Mouse (Mus musculus): ENCODE measurements at regions not wholly inside any gene's neighbourhood (a gene's known extent, or its start where the extent isn't known, plus 50 kb on each side); places are given as distances from the start of the nearest gene placed in this dataset.

DNA sequence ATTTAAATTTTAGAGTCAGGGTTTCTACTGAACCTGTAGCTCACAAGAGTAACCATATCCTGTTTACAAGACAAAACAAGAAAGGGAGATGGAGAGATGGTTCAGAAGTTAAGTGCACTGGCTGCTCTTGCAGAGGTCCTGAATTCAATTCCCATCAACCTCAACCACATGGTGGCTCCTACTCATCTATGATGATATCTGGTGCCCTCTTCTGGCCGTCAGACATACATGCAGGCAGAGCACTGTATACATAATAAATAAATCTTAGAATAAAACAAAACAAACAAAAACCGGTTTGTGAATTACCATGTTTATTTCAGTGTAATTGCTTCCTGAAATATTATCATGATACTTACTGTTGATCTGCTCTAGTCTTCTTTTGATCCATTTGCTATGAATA is 845.4 kb downstream of the Pcdh18 start:
- no peak for DNase-seq (ENCODE audit: extremely low spot score, low read depth, low spot score)

DNA sequence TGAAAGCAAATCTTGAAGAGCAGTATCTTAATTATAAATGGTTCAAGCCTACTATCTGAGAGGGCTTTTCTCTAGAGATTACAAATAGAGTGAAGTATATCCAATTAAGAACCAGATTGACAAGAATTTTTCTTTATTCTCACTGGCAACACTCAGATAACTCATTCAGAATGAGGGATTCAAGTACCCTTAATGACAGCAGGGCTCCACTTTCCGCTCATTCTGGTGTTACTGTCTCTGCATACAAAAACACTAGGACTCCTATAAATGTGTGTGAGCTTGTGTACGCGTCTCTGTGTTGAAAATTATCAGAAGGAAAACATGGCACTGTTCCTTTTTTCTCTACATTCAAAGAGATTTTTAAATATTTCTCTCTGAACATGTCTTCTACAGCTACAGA is 866.7 kb downstream of the Pcdh18 start:
- DNase-seq (ENCODE audit: extremely low spot score, low read depth, low spot score) = no peak

DNA sequence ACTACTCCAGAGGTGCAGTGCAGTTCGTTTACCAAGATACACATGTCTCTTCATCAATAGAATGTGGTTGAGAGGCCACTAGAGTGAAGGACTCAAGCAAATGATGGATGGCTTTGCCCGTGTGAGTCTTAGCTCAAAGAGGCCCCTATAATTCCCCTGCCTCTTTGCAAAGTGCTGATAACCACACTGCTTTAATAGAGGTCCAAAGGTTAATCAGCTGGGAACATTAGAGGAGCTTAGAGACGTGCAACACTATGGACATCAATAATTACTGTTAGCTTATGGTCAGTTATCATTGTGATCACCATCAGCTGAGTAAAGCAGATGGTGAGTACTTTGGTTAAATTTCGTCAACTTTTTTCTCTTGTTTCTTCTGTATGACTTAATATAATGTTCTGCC is 869.2 kb downstream of the Pcdh18 start:
- DNase-seq (ENCODE audit: extremely low spot score, low read depth, low spot score) = no peak

DNA sequence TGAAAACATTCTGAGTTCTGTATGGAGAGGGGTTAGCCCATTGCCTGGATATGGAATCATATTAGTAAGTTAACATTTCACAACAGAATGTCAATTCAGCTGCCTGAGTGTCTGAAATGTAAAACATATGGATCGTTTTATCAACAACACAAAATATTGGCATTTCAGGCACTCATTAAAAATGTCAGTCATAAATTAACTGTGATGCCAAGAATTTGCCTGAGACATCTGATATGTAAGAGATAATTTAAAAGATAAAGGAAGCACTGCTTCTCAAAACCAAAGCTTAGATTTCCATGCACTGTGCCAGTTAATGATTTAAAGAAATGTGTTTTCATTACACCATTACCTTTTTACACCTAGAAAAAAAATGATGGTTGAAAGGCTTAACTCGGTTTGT is 887.6 kb downstream of the Pcdh18 start:
- no peak for DNase-seq (ENCODE audit: extremely low spot score, low read depth, low spot score)

GRCm38 (mm10) chr3:48846049-48846653 is 911.0 kb downstream of the Pcdh18 start:
- DNase-seq (ENCODE audit: extremely low spot score, low read depth, low spot score) = peak; percentile 82

DNA sequence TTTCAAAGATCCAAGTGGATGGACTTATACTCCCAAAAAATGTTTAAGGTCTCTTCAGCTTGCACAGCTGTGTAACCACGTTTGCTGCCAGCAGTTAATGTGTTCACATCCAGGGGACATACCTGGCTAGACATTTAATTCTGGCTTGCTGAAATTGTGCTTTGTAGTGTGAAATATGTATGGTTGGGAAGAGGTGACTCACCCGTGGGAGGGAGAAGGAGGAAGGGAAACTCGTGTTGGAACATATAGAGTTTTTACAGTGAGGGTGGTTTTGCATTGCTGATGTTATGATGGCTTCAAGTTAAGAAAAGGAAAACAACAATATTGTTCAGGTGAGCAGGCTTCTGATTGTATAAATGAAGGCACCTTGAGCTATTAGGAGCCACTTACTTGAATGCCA is 916.4 kb downstream of the Pcdh18 start:
- DNase-seq (ENCODE audit: extremely low spot score, low read depth, low spot score) = no peak

DNA sequence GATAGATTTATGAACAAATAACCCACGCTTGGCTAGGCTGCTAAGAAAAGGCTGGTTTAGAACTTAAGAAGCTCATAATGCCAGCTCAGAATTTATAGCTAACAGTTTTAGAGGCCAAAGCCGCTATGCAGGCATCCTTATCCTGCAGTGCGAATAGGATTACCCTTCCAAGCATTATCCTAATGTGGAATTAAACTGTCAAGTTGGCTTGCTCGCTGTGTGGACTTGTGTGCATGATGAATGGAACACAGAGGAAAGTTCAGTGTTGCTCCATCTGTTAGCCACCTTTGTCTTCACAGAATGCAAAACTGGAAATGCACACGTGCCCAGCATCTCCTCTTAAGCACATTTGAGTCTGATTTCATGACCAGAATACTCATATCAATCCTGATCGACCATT is 933.8 kb downstream of the Pcdh18 start:
- no peak for DNase-seq (ENCODE audit: extremely low spot score, low read depth, low spot score)

DNA sequence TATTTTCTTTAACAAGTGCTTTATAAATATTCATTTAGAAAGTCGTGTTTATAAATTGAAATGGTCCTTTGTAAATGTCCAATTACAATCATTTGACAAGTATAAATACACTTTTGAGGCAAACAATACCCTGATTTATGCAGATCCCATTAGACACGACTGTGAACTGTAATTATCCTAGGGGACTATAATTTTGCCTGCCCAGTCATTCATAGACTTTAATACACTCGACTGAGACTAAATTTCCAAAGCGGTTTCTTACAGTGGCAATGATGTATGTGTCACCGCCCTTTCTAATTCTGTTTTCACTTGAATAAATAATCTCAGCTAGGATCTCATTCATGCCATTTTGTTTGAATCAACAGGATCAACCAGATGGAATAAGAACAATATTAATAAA is 952.7 kb downstream of the Pcdh18 start:
- no peak for DNase-seq (ENCODE audit: extremely low spot score, low read depth, low spot score)

GRCm38 (mm10) chr3:48771709-48772108 is 985.4 kb downstream of the Pcdh18 start:
- DNase-seq (ENCODE audit: extremely low spot score, low read depth, low spot score) = no peak
